Mouse (Mus musculus) left cerebral cortex, postnatal 14 days (tissue): ENCODE measurements around the gene Ackr2. TPM values are rescaled to one million over a fixed set of nuclear protein-coding genes. Genes with fewer than 3 reads are reported as not detected.
A peak's percentile ranks its signal among the peaks of the same experiment; 100 is the strongest.

Source experiments
- DNase-seq, 2 experiments: peaks; one replicate each; pipeline ENCODE4 v3.0.0; 2021 to 2022; ENCODE audit warnings: low spot score in 2 of 2, mixed read lengths in 1 of 2
- intact Hi-C: fragments of 180-260 bp; cut with DNase I; formaldehyde crosslinking; loops from one replicate; pipeline ENCODE4 v1.15.1; 2025
- total RNA-seq, 2 experiments: library from RNA; stranded (reverse); gene quantifications; 2 replicates each; pipeline ENCODE4 v1.2.3; 2021

The Ackr2 gene
- total RNA-seq, 2 experiments from 2014 or later = 5.2 to 7.8 TPM

- no peak for DNase-seq
- intact Hi-C loops = no loop called here
Observed at GRCm38 (mm10) chr9:121908321-121908720, 10.2 kb downstream of the Ackr2 start.

- no peak for DNase-seq
- intact Hi-C loops = no loop called here
Observed at GRCm38 (mm10) chr9:121909635-121910034, 11.5 kb downstream of the Ackr2 start.

- no peak for DNase-seq
- intact Hi-C loops = no loop called here
Observed at GRCm38 (mm10) chr9:121911196-121911595, 13.0 kb downstream of the Ackr2 start.

GRCm38 (mm10) chr9:121912786-121913185 is 14.6 kb downstream of the Ackr2 start:
- intact Hi-C loops = no loop called here
- no peak for DNase-seq

- intact Hi-C loops = no loop called here
Observed at GRCm38 (mm10) chr9:121914226-121914757, 16.1 kb downstream of the Ackr2 start.

GRCm38 (mm10) chr9:121915056-121915455 is 16.9 kb downstream of the Ackr2 start:
- no peak for DNase-seq
- intact Hi-C loops = no loop called here

More at GRCm38 (mm10) chr9:121914226-121914757, 16.1 kb downstream of the Ackr2 start:
- no peak for DNase-seq

GRCm38 (mm10) chr9:121916102-121916501 is 17.9 kb downstream of the Ackr2 start, which contains the start of gene Cyp8b1:
TSS of gene Cyp8b1 (minus strand) at chr9:121916305.
- intact Hi-C loops = no loop called here
- DNase-seq = no peak

GRCm38 (mm10) chr9:121919027-121919501 is 20.9 kb downstream of the Ackr2 start:
- no peak for DNase-seq
- intact Hi-C loops = no loop called here

GRCm38 (mm10) chr9:121923443-121923842 is 25.3 kb downstream of the Ackr2 start:
- intact Hi-C loops = no loop called here
- DNase-seq = no peak

- DNase-seq = no peak
- intact Hi-C loops = no loop called here
Observed at GRCm38 (mm10) chr9:121923906-121924305, 25.8 kb downstream of the Ackr2 start.

- no peak for DNase-seq
- intact Hi-C loops = no loop called here
Observed at GRCm38 (mm10) chr9:121924901-121925560, 26.9 kb downstream of the Ackr2 start.

- no peak for DNase-seq
- intact Hi-C loops = no loop called here
Observed at GRCm38 (mm10) chr9:121925959-121926358, 27.8 kb downstream of the Ackr2 start.

- no peak for DNase-seq
- intact Hi-C loops = no loop called here
Observed at GRCm38 (mm10) chr9:121926634-121927405, 28.7 kb downstream of the Ackr2 start.

GRCm38 (mm10) chr9:121927721-121928120 is 29.6 kb downstream of the Ackr2 start:
- no peak for DNase-seq
- intact Hi-C loops = no loop called here

- intact Hi-C loops = no loop called here
- peak; percentile 78 to 85 for DNase-seq
Observed at GRCm38 (mm10) chr9:121928498-121928897, 30.3 kb downstream of the Ackr2 start.

GRCm38 (mm10) chr9:121934856-121935255 is 36.7 kb downstream of the Ackr2 start:
- DNase-seq = peak in 1 of 2 experiments; percentile 32
- intact Hi-C loops = no loop called here

- no peak for DNase-seq
Observed at GRCm38 (mm10) chr9:121936952-121937351, 38.8 kb downstream of the Ackr2 start.

GRCm38 (mm10) chr9:121937451-121937864 is 39.3 kb downstream of the Ackr2 start:
- intact Hi-C loops = no loop called here
- DNase-seq = no peak

More at GRCm38 (mm10) chr9:121936952-121937351, 38.8 kb downstream of the Ackr2 start:
- intact Hi-C loops = no loop called here

- no peak for DNase-seq
- intact Hi-C loops = no loop called here
Observed at GRCm38 (mm10) chr9:121937944-121938355, 39.8 kb downstream of the Ackr2 start.

GRCm38 (mm10) chr9:121943005-121943404 is 44.9 kb downstream of the Ackr2 start:
- intact Hi-C loops = no loop called here
- no peak for DNase-seq
